Mouse (Mus musculus): ENCODE results near the gene Gm49510. TPM values are rescaled to one million over a fixed set of nuclear protein-coding genes. Genes with fewer than 3 reads are reported as not detected.
A peak's percentile ranks its signal among the peaks of the same experiment; 100 is the strongest.

Gm49510 gene
- polyA plus RNA-seq, 1 experiment from 2014 or later: 0.14 TPM

- H3K27me3 ChIP-seq: no peaks in the 10 kb centered on the region
- CTCF ChIA-PET: interaction anchor here (1.1 to 3.9 kb wide), 3 partner anchors 9 to 13 kb away, joined by 3 to 36 read pairs (median 3); partner anchors contain the start of gene Pdxp
- in situ Hi-C loops (cut with MboI; ENCODE audit: low pct_unique_long_range_greater_than_20kb): no loop called here
- no peak for TF ChIP-seq CTCF (IDR thresholded peaks at IDR 0.05)
- POLR2A ChIA-PET: interaction anchor here (1.0 to 2.8 kb wide), 2 partner anchors 11 to 14 kb away, joined by 3 to 25 read pairs; partner anchors contain the start of gene Pdxp
- peak; percentile 75 for ATAC-seq
- peak; percentile 94 for DNase-seq (ENCODE audit: low read depth, low spot score)
Measured at GRCm38 (mm10) chr15:78926021-78926919, 26.8 kb downstream of the Gm49510 start, which contains the start of gene Lgals1. Lgals1 (plus strand) TSS chr15:78926725.

GRCm38 (mm10) chr15:78927021-78927787 lies 27.7 kb downstream of the Gm49510 start:
- CTCF ChIA-PET: interaction anchor here (12.4 kb wide), 1 partner anchor 12 kb away, joined by 136 read pairs; the partner anchor contains the start of gene Pdxp
- H3K27me3 ChIP-seq: no peaks in the 10 kb centered on the region
- no peak for TF ChIP-seq CTCF (IDR thresholded peaks at IDR 0.05)
- in situ Hi-C loops (cut with MboI; ENCODE audit: low pct_unique_long_range_greater_than_20kb): no loop called here
- no peak for ATAC-seq
- no peak for DNase-seq (ENCODE audit: low read depth, low spot score)
- POLR2A ChIA-PET: interaction anchor here (1.0 to 2.8 kb wide), 2 partner anchors 12 to 15 kb away, joined by 3 to 25 read pairs; partner anchors contain the start of gene Pdxp

GRCm38 (mm10) chr15:78927788-78928457 lies 28.5 kb downstream of the Gm49510 start:
- ATAC-seq (peak; percentile 55), DNase-seq (ENCODE audit: low read depth, low spot score) (no peak)
- POLR2A ChIA-PET: interaction anchor here (2.8 kb wide), 1 partner anchor 13 kb away, joined by 25 read pairs; the partner anchor contains the start of gene Pdxp
- no peaks in the 10 kb centered on the region for H3K27me3 ChIP-seq
- in situ Hi-C loops (cut with MboI; ENCODE audit: low pct_unique_long_range_greater_than_20kb): no loop called here
- CTCF ChIA-PET: interaction anchor here (0.8 to 12.4 kb wide), 2 partner anchors 9 to 13 kb away, joined by 4 to 136 read pairs; partner anchors contain the start of gene Pdxp
- TF ChIP-seq CTCF (IDR thresholded peaks at IDR 0.05): no peak

GRCm38 (mm10) chr15:78928539-78928938 lies 29.1 kb downstream of the Gm49510 start:
- POLR2A ChIA-PET: interaction anchor here (2.8 kb wide), 1 partner anchor 14 kb away, joined by 25 read pairs; the partner anchor contains the start of gene Pdxp
- no peaks in the 10 kb centered on the region for H3K27me3 ChIP-seq
- ATAC-seq (no peak), DNase-seq (ENCODE audit: low read depth, low spot score) (no peak)
- TF ChIP-seq CTCF (IDR thresholded peaks at IDR 0.05): no peak
- CTCF ChIA-PET: interaction anchor here (0.8 to 12.4 kb wide), 2 partner anchors 9 to 13 kb away, joined by 4 to 136 read pairs; partner anchors contain the start of gene Pdxp
- in situ Hi-C loops (cut with MboI; ENCODE audit: low pct_unique_long_range_greater_than_20kb): no loop called here

GRCm38 (mm10) chr15:78930192-78930706 lies 30.8 kb downstream of the Gm49510 start:
- H3K27me3 ChIP-seq: no peaks in the 10 kb centered on the region
- no peak for TF ChIP-seq CTCF (IDR thresholded peaks at IDR 0.05)
- ATAC-seq (no peak), DNase-seq (ENCODE audit: low read depth, low spot score) (no peak)
- ChIA-PET CTCF (interaction anchor here (0.8 to 12.4 kb wide), 5 partner anchors 9 to 53 kb away, joined by 3 to 136 read pairs (median 5); partner anchors contain the start of genes Gga1 and Pdxp), POLR2A (interaction anchor here (2.2 to 3.9 kb wide), 2 partner anchors 9 to 15 kb away, joined by 9 to 41 read pairs; partner anchors contain the start of gene Pdxp)
- in situ Hi-C loops (cut with MboI; ENCODE audit: low pct_unique_long_range_greater_than_20kb): no loop called here

- CTCF ChIA-PET: interaction anchor here (0.8 to 12.4 kb wide), 7 partner anchors 10 to 55 kb away, joined by 3 to 136 read pairs (median 3); partner anchors contain the start of genes Gga1 and Pdxp
- DNase-seq (ENCODE audit: low read depth, low spot score): no peak
- in situ Hi-C loops (cut with MboI; ENCODE audit: low pct_unique_long_range_greater_than_20kb): no loop called here
- POLR2A ChIA-PET: interaction anchor here (2.2 to 3.9 kb wide), 2 partner anchors 10 to 15 kb away, joined by 9 to 41 read pairs; partner anchors contain the start of gene Pdxp
- H3K27me3 ChIP-seq: no peaks in the 10 kb centered on the region
- TF ChIP-seq CTCF (IDR thresholded peaks at IDR 0.05): no peak
- ATAC-seq: no peak
Measured at GRCm38 (mm10) chr15:78930801-78931426, 31.4 kb downstream of the Gm49510 start.

- no peaks in the 10 kb centered on the region for H3K27me3 ChIP-seq
- POLR2A ChIA-PET: interaction anchor here (2.2 to 3.9 kb wide), 2 partner anchors 10 to 16 kb away, joined by 9 to 41 read pairs; partner anchors contain the start of gene Pdxp
- TF ChIP-seq CTCF (IDR thresholded peaks at IDR 0.05): no peak
- in situ Hi-C loops (cut with MboI; ENCODE audit: low pct_unique_long_range_greater_than_20kb): no loop called here
- CTCF ChIA-PET: interaction anchor here (0.7 to 12.4 kb wide), 7 partner anchors 11 to 62 kb away, joined by 3 to 136 read pairs (median 3); partner anchors contain the start of gene Pdxp
- ATAC-seq (peak; percentile 37), DNase-seq (ENCODE audit: low read depth, low spot score) (no peak)
Measured at GRCm38 (mm10) chr15:78931577-78931976, 32.1 kb downstream of the Gm49510 start.

- POLR2A ChIA-PET: interaction anchor here (0.6 to 1.1 kb wide), 5 partner anchors 13 to 58 kb away, joined by 3 to 7 read pairs (median 3); partner anchors contain the start of gene Pdxp
- CTCF ChIA-PET: interaction anchor here (12.4 kb wide), 1 partner anchor 19 kb away, joined by 136 read pairs; the partner anchor contains the start of gene Pdxp
- DNase-seq (ENCODE audit: low read depth, low spot score) (no peak), ATAC-seq (peak; percentile 31)
- no peak for TF ChIP-seq CTCF (IDR thresholded peaks at IDR 0.05)
- H3K27me3 ChIP-seq: no peaks in the 10 kb centered on the region
- in situ Hi-C loops (cut with MboI; ENCODE audit: low pct_unique_long_range_greater_than_20kb): no loop called here
Measured at GRCm38 (mm10) chr15:78934784-78935320, 35.4 kb downstream of the Gm49510 start, which contains the start of gene Nol12. Nol12 (plus strand) TSS chr15:78934933.
